Mouse (Mus musculus) heart, adult 9 months (tissue): ENCODE measurements at regions not wholly inside any gene's neighbourhood (a gene's known extent, or its start where the extent isn't known, plus 50 kb on each side); places are given as distances from the start of the nearest gene placed in this dataset.
"Not testable (repeated sequence)": the region's sequence is repeated elsewhere in the genome, so short reads cannot be mapped to it uniquely, and the experiment has no call there.

Source experiments
- DNase-seq, 2 experiments: peaks; one replicate each; pipeline ENCODE4 v3.0.0; 2022; ENCODE audit warnings: low spot score in 2 of 2

DNA sequence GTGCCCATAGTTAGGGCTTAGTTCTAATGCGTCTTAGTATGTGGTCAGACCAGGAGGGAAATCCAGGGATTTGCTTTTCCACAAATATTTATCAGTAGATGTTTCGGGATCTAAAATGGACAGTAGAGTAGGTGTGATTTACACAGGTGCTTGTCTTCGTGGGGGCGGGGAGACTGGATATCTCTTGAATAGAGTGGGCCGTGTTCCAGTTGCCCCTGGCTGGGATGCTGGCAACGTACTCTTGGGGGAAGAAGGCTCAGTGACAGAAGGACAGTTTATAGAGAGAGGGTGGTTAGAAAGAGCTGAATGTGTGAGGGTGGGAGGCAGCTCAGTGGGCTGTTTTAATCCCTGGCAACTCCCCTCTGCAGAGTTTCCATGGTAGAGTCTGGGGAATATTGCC lies 117.4 kb downstream of the Enc1 start:
- DNase-seq: no peak

DNA sequence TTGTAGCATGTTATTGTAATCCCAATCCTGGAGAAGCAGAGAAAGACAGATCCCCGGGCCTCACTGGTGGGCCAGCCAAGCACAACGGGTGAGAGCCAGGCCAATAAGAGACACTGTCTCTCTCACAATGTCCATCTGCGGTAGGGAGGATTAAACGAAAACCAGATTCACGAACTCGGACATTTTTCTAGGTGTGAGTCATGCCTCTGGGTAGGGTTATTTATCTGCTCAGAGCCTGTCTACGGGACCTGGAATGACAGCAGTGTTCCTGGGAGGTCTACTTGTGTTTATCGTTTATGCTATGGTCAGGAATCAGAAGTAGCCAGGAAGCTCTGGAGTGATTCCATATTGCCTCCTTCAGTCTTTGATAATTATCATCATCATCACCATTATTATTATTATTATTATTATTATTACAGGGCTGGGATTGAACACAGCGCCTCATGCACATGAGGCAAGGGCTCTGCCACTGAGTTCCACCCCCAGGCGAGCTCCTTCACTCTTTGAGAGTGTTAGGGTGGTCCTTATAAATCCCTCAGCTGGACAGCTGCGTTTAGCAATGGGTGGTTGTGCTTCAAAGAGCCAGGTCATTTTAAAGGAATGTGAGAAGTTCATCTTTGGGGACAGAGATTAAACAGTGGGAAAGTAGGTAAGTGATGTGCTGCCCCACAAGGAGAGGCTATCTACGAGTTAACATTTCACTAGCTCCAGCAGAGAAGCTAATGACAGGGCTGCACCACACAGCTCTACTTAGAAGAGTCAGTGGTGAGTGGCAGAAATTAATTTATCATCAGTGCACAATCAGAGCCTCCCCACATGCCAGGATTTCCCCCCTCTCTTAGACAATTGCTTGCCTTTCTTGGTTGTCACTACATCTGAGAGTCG lies 116.3 kb downstream of the Enc1 start:
- no peak for DNase-seq

GRCm38 (mm10) chr13:97355411-97355810 lies 114.5 kb downstream of the Enc1 start:
- not testable (repeated sequence) for DNase-seq

GRCm38 (mm10) chr13:97347696-97348095 lies 106.8 kb downstream of the Enc1 start:
- DNase-seq: peak; percentile 15 to 16

GRCm38 (mm10) chr13:97341218-97341889 lies 100.4 kb downstream of the Enc1 start:
- peak; percentile 15 to 17 for DNase-seq

- no peak for DNase-seq
Observed at GRCm38 (mm10) chr13:97337954-97338353, 97.0 kb downstream of the Enc1 start.

- DNase-seq: peak; percentile 63 to 66
Observed at GRCm38 (mm10) chr13:97337296-97337731, 96.4 kb downstream of the Enc1 start.

GRCm38 (mm10) chr13:97333801-97334534 lies 93.1 kb downstream of the Enc1 start:
- DNase-seq: no peak

DNA sequence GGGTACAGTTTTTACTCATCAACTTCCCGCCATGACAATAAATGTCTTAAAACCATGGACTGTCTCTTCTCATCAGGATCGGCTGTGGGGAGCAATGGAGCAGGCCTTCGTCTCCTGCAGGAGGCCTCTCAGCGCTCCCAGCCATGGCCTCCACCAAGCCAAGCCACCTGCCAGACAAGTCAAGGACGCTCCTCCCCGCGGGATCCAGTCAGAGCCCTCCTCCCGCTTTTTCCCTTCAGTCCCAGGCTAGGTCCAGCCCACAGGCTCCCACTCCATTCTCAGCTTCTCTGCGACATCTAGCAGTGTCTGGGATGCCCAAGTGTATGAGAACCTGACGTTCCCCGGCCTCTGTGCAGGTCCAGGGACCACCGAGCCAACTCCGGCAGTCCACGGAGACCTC lies 90.2 kb downstream of the Enc1 start:
- no peak for DNase-seq

DNA sequence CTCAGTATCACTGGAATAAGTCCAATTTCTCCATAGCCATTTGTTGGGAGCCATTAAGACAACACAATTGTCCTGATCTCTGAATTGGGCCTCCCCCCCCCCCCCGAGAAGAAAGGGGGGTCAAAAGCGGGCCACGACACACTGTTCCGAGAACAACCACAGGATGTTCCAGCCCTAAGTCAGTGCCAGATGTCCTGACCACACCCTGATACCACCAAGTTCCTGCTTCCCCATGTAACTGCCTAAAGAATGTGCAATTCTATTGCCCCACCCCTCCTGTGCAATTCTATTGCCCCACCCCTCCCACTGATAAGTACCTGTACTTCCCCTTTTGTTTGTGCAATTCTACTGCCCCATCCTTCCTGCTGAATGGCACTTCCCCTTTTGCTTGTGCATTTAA lies 80.4 kb downstream of the Enc1 start:
- DNase-seq: peak in 1 of 2 experiments; percentile 35

DNA sequence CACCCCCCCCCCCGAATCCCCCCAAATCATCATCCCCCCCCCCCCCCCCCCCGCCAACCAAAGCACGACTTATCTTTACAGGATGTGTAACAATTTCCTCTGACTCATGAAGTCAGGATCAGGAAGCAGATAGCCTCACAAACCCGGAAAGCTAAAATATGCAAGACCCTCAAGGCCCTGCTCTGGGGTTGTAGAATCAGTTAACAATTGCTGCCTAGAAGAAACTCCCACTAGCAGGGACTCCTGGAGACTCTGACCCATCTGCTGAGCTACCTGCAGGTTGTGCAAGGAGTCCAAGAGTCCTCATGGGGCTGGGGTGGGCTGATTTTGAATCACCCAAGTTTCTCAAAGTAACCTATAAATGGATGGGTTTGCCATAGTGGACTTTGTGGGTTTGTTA lies 79.9 kb downstream of the Enc1 start:
- no peak for DNase-seq

DNA sequence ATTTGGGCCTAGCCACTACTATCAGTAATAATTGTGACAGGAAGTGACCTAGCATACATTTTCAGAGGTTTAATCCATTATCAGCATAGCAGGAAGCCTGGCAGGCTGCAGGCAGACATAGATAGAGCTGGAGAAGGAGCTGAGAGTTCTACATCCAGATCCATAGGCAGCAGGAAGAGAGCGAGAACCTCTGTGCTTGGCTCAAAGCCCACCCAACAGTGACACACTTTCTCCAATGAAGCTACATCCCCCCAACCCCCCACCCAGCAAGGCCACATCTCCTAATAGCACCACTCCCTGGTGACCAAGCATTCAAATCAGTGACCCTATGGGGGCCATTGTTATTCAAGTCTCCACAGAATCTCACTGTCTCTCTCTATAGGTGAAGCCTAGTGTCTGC lies 79.4 kb downstream of the Enc1 start:
- DNase-seq: no peak

- DNase-seq: no peak
Observed at GRCm38 (mm10) chr13:97317633-97318032, 76.7 kb downstream of the Enc1 start.

DNA sequence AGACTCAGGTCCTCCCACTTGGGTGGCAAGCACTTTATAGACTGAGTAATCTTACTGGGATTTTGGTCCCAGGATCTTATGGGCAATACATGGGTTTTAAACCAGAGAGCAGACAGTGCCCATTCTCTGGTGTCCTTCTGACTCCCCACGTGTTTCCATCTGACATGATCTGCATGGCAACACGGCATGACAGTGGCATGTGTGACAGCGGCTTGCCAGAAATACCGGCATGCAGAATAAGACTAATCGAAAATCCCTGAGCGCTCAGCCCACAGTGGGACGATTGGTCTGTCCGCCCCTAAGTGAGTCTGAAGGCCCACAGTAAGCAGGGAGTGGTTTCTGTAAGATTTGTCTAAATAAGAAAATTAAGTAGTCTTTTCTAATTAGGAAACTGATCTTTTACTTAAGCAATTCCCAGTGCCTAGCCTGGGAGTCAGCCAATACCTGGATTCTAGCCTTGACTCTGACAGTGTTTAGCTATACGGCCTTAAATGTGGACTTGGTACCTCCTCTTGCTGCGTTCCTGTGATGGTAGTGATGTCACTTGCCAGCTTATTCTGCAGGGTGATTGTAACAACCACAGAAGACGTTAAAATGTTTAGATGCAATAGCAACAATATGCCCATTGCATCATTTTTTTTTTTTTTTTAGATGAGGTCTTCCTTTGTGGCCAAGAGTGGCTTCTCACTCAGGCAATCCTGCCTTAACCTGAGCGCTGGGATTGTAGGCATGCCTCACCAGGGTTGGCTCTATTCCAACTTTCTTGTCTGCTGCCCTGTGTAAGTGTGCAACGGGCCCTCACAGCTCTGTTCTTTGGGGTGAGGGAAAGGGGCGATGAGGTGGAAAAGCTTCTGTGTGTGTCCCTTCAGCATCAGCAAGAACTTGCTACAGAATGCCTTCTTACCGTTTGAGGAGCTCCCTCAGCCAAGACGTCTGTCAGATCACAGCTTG lies 71.8 kb downstream of the Enc1 start:
- DNase-seq: no peak

GRCm38 (mm10) chr13:97311340-97311739 lies 70.4 kb downstream of the Enc1 start:
- DNase-seq: peak in 1 of 2 experiments; percentile 27

GRCm38 (mm10) chr13:97310855-97311189 lies 69.9 kb downstream of the Enc1 start:
- no peak for DNase-seq

GRCm38 (mm10) chr13:97310186-97310854 lies 69.4 kb downstream of the Enc1 start:
- peak; percentile 41 to 47 for DNase-seq

DNA sequence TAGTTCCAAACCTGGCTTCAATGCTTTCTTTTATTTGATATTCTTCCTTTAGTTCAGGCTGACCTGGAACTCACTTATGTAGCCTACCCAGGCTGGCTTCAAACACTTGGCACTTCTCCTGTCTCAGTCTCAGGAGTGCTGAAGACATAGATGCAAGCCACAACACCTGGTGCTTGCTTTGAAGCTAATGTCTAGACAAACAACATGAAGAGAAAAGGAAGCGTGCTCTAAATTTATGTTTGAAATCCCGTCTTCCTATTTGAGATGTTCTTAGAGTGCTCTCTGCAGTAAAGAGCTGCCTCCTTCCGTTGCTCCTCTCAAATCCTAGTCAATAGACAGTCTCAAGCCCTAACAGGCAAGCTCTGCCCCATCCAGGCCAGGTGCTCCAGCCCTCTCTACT lies 68.5 kb downstream of the Enc1 start:
- no peak for DNase-seq

- DNase-seq: no peak
Observed at GRCm38 (mm10) chr13:97308431-97308830, 67.5 kb downstream of the Enc1 start.
